Mouse (Mus musculus) kidney, adult 2 months (tissue): ENCODE data around the gene Chl1.

Experiments used
- CTCF ChIP-seq: fragments of 200-500 bp; conservative IDR thresholded peaks from 2 replicates; pipeline ENCODE4 v1.5.1; 2011; ENCODE audit warnings: low read depth, mild to moderate bottlenecking, control low read depth, low read length, moderate library complexity, mixed read lengths; ENCODE audit not compliant: insufficient read depth, insufficient read length
- POLR2A ChIP-seq: fragments of 200-500 bp; IDR thresholded peaks from one replicate; pipeline ENCODE4 v1.6.1; 2011; ENCODE audit warnings: low read depth, low read length, control low read depth

- TF ChIP-seq CTCF (no peak), POLR2A (no peak)
Observed at GRCm38 (mm10) chr6:103584224-103584623, 73.8 kb downstream of the Chl1 start.
